Mouse (Mus musculus) lung, adult 2 months (tissue): ENCODE data around the gene Snx29. TPM values are rescaled to one million over a fixed set of nuclear protein-coding genes. Genes with fewer than 3 reads are reported as not detected.

Experiments used
- DNase-seq: peaks from one replicate; pipeline ENCODE4 v3.0.0; 2022
- H3K4me1 ChIP-seq: fragments of 200-500 bp; 2 replicates; pipeline ENCODE4 v1.6.1; 2011; ENCODE audit warnings: low read length; ENCODE audit not compliant: control insufficient read depth, insufficient read depth
- H3K4me3 ChIP-seq: fragments of 200-500 bp; replicated peaks from 2 replicates; pipeline ENCODE3; 2011; ENCODE audit warnings: low read depth, mild to moderate bottlenecking, control low read depth, low read length; ENCODE audit errors: extremely low read depth
- CTCF ChIP-seq: fragments of 200-500 bp; IDR thresholded peaks from 2 replicates; pipeline ENCODE4 v1.5.1; 2011; ENCODE audit warnings: mild to moderate bottlenecking, low read length, control low read depth; ENCODE audit not compliant: insufficient read depth
- POLR2A ChIP-seq: fragments of 200-500 bp; IDR thresholded peaks from 2 replicates; pipeline ENCODE4 v1.6.1; 2011; ENCODE audit warnings: low read depth, mild to moderate bottlenecking, control low read depth, low read length, borderline replicate concordance; ENCODE audit errors: extremely low read depth
- WGBS: fragments of 180-500 bp; shearing (Covaris S2); methylation state at CpG from one replicate; pipeline ENCODE4 v1.1.7; 2018; 5-methylcytosine and 5-hydroxymethylcytosine counted together
- polyA plus RNA-seq: library from polyadenylated mRNA; depleted of rRNA; stranded (reverse); fragments of >200 nt; gene quantifications from 2 replicates; pipeline ENCODE4 v1.2.3, GENCODE M21; 2012

Snx29 gene
- polyA plus RNA-seq, 1 experiment = 10.6 TPM

DNA sequence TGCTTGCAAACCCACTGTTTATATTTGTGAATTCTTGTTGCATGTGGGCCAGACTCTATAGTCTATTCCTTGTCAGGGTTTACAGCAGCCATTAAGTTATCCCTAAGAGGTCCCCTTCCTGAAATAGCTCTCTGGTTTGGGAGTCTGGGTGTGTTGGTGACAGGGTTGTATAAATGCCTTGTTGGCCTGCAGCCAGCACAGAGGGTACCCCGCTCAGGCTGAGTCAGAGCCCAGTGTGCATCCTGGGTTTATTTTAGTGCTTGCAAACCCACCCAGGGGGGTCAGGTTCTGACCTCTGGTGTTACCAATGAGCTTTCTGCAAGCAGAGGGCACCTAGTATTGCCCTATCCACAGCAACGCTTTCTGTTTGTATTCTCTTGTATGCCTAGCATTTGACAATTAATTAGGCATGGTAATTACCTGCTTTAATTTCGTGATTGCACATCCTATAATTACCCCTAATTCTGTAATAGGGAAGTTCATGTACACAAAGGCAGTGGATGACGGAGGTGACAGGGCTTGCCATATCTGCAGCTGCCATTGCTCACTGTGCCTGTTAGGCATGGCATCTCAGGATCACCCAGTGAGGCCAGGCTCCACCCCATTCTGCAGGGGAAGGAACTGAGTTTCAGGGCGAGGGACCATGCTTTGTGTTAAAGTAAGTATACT lies 387.4 kb downstream of the Snx29 start:
- WGBS = 70% methylated on average over 5 of the region's 5 CpGs
- H3K4me1 ChIP-seq = no peaks in the 10 kb centered on the region
- H3K4me3 ChIP-seq = no peak overlapping the region
- TF ChIP-seq CTCF = no peak
- no peak for TF ChIP-seq POLR2A
- DNase-seq = no peak

DNA sequence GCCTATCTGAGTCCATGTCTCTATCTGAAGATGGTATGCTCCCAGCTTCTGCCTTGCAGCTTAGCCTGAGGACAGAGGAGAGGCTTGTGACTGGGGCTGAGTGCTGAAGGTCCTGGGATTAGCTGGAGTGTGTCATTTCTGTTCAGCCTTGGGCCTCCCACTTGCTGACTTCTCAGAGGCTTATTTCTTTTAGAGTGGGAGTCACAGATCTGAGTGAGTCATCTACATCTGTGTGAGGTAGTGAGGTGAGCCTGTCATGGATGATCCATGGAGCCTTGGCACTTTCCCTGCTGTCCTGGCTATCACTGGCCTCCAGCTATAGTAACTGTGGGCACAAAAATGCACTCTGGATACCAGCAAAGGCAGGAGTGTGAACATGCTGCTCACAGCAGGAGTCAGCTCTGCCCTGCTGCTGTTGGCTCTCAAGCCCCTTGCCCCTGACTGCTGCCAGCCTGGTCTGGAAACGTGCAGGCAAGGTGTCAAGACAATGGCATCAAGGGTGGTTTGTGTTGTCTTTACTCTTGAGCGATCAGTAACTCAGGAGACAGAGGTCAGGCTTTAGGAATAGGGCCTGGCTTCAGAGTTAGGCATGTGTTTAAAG lies 390.7 kb downstream of the Snx29 start:
- TF ChIP-seq CTCF (no peak), POLR2A (no peak)
- no peak overlapping the region for H3K4me3 ChIP-seq
- 59% methylated on average over 2 of the region's 2 CpGs for WGBS
- H3K4me1 ChIP-seq = no peaks in the 10 kb centered on the region
- DNase-seq = no peak

DNA sequence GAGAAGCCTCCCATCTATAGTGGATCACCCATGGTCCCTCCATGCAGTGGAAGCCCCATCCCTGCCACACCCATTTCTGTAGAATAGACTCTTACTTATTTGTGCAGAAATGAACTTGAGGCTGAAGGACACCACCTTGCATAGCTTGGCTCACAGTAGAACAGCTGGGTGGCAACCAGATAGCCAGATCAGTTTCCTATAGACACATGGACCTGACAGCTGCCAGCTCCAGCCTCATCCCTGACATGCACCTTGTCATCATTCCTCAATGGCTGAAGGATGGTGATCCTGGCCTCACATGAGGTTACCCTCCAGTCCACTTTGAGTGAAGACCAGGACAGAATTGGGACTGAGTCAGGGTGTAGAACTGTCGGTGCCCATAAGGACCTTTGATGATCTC lies 394.2 kb downstream of the Snx29 start:
- TF ChIP-seq CTCF (no peak), POLR2A (no peak)
- no peak overlapping the region for H3K4me3 ChIP-seq
- DNase-seq = no peak
- no peaks in the 10 kb centered on the region for H3K4me1 ChIP-seq
- 94% methylated on average over 1 of the region's 1 CpGs for WGBS

DNA sequence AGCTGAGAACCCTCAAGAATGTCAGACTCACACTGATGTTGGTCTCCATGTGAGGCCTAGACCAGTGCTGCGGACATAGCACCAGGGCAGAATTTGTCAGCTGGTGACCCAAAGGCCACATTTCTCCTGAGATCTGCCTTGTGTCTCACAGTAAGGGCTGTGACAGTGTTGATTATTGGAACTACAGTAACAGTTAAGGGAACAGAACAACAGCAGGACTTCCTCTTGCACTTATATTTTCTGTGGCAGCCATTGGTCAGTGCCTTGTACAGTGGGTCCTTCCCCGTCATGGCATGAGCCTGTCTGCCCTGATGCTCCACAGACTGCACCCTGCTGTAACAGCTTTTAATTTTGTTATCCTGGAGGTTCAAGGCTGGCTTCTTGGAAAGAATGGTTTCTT lies 403.2 kb downstream of the Snx29 start:
- WGBS = 87% methylated on average over 2 of the region's 2 CpGs
- no peak for DNase-seq
- TF ChIP-seq POLR2A (no peak), CTCF (no peak)
- no peaks in the 10 kb centered on the region for H3K4me1 ChIP-seq
- no peak overlapping the region for H3K4me3 ChIP-seq

DNA sequence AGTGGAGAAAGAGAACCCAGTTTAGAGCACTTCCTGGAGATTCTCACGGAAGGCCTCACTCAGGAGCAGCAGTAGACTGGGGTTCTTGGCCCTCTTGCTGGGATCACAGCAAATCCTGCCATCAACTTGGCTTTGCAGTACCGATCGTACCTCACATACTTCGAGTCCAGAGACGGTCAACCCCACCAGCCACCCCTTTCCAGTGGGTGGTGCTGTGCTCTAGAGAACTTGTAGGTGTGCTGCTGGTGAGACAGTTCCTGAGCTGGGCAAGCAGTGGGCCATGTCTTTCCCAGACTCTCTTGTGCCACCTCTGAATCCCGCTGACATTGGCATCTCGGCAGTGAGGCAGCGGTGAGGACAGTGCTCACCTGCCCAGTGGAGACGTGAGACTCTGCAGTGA lies 404.6 kb downstream of the Snx29 start:
- H3K4me3 ChIP-seq = no peak overlapping the region
- TF ChIP-seq POLR2A (no peak), CTCF (no peak)
- no peak for DNase-seq
- no peaks in the 10 kb centered on the region for H3K4me1 ChIP-seq
- WGBS = 90% methylated on average over 9 of the region's 9 CpGs

DNA sequence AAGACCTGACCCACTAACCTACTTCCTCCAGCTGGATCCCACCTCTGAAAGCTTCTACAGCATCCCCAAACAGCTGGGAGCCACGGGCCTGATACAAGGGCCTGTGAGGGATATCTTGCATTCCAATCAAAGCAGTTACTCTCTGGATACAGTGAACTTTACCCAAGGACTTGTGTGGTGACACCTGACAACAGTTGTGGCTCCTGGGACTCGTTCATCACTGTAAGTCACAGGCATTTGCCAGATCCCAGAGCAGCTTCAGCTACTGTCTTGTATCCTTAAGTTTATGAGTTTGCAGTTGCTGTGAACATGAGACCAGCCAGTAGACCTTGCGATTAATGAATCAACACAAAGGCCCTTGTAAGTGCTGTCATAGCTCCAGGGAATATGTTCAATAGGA lies 405.4 kb downstream of the Snx29 start:
- 73% methylated on average over 3 of the region's 3 CpGs for WGBS
- H3K4me1 ChIP-seq = no peaks in the 10 kb centered on the region
- TF ChIP-seq CTCF (no peak), POLR2A (no peak)

DNA sequence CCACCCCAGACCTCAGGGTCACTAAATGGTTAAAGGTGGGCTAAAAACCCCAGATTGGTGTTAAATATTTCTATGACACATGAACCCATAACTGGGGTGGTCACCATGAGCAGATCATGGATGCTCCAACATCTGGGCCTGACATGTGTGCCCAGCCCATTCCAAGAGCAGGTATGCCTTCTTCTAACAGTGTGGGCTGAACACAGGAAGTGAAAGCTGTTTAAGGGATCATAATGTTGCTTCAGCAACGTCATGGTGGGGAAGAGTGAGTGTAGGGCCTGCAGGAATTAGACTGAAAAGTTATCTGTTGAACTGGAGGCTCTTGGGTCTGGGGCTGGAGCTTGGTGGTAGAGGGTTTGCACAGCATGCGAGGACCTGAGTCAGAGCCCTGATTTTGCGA lies 405.9 kb downstream of the Snx29 start:
- Histone ChIP-seq H3K4me3 (no peak overlapping the region), H3K4me1 (no peaks in the 10 kb centered on the region)
- no peak for DNase-seq
- 73% methylated on average over 3 of the region's 3 CpGs for WGBS
- no peak for TF ChIP-seq POLR2A
- no peak for TF ChIP-seq CTCF

More for the DNA sequence above, 405.4 kb downstream of the Snx29 start:
- DNase-seq = no peak
- H3K4me3 ChIP-seq = no peak overlapping the region

DNA sequence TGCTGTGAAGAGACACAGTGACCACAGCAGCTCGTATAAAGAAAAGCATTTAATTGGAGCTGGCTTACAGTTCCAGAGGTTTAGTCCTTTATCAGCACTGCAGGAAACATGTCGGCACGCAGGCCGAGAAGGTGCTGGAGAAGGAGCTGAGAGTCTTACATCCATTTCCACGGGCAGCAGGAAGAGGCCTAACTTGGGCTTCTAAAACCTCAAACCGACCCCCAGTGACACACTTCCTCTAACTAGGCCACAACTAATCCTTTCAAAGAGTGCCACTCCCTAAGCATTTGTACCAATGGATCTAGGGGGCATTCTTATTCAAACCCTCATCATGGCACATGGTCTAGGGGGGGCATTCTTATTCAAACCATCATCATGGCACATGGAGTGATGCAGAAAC lies 406.4 kb downstream of the Snx29 start:
- no peak for DNase-seq
- 72% methylated on average over 6 of the region's 6 CpGs for WGBS
- no peak for TF ChIP-seq CTCF
- TF ChIP-seq POLR2A = no peak
- Histone ChIP-seq H3K4me3 (no peak overlapping the region), H3K4me1 (no peaks in the 10 kb centered on the region)

DNA sequence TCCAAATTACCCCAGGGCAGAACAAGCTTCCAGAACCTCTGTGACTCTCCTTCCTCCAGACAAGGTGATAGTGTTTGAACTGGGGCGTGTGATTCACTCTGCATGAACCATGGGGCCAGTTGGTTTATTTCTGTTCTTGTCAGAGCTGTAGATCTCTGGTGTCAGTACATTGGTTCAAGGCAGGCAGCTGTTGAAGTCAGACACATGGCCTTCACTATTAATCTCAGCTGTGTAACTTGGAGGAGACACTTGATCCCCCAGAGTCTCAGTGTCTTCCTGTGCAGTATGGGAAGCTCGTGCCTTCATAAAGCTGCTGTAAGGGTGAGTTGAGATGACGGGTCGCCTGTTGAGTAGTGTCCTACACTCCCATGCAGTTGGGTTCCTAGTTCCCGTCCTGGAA lies 407.1 kb downstream of the Snx29 start:
- 85% methylated on average over 5 of the region's 5 CpGs for WGBS
- no peak for TF ChIP-seq CTCF
- no peak for TF ChIP-seq POLR2A
- DNase-seq = no peak

DNA sequence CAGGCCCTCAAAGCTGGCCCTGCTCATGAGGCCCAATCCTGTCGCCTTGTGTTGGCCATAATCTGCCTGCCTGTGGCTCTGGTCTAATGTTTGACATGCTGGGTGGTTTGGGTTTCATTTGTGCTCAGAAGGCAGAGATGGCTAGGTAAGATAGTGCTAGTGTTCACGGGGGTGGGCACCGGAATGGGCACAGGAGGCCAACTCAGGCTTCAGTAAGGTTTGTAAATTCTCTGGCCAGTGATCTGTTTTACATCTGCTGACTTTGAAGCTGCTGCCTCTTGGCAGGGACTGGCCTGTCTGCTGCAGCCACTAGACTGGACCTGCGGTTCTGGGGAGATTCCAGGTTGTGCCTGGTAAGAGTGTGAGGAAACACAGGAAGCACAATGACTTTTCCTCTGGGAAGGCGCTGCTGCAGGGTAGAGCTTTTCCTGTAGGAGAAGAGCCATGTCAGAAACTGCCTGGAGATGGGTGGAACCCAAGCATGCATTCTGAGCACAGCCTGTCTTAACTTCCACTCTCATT lies 408.4 kb downstream of the Snx29 start:
- WGBS = 82% methylated on average over 5 of the region's 5 CpGs
- H3K4me1 ChIP-seq = no peaks in the 10 kb centered on the region
- no peak for DNase-seq
- TF ChIP-seq POLR2A = no peak
- TF ChIP-seq CTCF = no peak
- no peak overlapping the region for H3K4me3 ChIP-seq

More for the DNA sequence above, 407.1 kb downstream of the Snx29 start:
- no peak overlapping the region for H3K4me3 ChIP-seq
- H3K4me1 ChIP-seq = no peaks in the 10 kb centered on the region

DNA sequence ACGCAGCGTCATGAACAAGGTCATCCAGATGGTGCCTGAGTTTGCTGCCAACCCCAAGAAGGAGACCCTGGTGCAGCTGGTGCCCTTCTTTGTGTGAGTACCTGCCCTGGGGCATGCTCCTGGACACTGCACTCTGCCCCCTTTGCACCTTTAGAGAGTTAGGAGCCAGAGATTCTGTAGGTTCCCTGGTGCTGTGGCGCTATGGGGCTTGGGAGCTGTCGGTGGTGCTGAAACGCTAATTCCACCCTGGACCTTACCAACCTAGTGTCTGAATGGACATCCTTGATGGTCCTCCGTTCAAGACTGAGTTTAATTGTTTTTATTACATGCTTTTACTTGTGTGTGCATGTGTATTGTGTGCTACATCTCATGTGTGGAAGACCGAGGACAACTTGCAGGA lies 415.6 kb downstream of the Snx29 start:
- WGBS = 54% methylated on average over 7 of the region's 7 CpGs
- no peak for TF ChIP-seq POLR2A
- no peak for TF ChIP-seq CTCF
- no peak overlapping the region for H3K4me3 ChIP-seq
- DNase-seq = no peak
- no peaks in the 10 kb centered on the region for H3K4me1 ChIP-seq
